20 mouse cellular contexts compared by ENCODE assay signal in genomic region chr3:89871339-89871914, GRCm38 (mm10). TPM values are rescaled to one million over a fixed set of nuclear protein-coding genes. Genes with fewer than 3 reads are reported as not detected.
A peak's percentile ranks its signal among the peaks of the same experiment; 100 is the strongest.
DNase-seq lines count a peak whose midpoint lies in the region; ATAC-seq and TF ChIP-seq lines count a peak whose summit lies in the region.
"Had no signal": no experiment of that assay in that cellular context is flagged by ENCODE, and none has a peak within 500 bp of the region (broad histone marks: within the 10 kb centered on the region; RNA-seq: fewer than 3 reads in every experiment).

No protein-coding gene starts in this region.

- 75% methylated on average over 8 of the region's 8 CpGs for WGBS in intestine, embryonic 15.5 days
- whole genome bisulfite sequencing in liver, embryonic 15.5 days (ENCODE audit: insufficient replicate concordance), result 41% methylated on average over 8 of the region's 8 CpGs

- peaks cover 4 to 43% of the 10 kb centered on the region in 2 experiments; a peak in 3 of 4 replicates for H3K4me1 ChIP-seq in CH12.LX (ENCODE audit: control insufficient read depth in 1 of 2, insufficient read depth in 2 of 2)
- H3K4me1 ChIP-seq in MEL (ENCODE audit: control insufficient read depth in 1 of 2, insufficient read depth in 2 of 2, low read length in 2 of 2), result peaks cover 9 to 32% of the 10 kb centered on the region in 2 experiments
- peaks cover 27% of the 10 kb centered on the region for H3K4me1 ChIP-seq in intestine, embryonic 15.5 days (replicated peaks)
- peaks cover 67% of the 10 kb centered on the region for H3K4me1 ChIP-seq in liver, embryonic 15.5 days (replicated peaks)

- TF ChIP-seq POLR2A in CH12.LX (IDR thresholded peaks at IDR 0.05; ENCODE audit: low read depth, low read length), result no peak
- TF ChIP-seq POLR2A in MEL (IDR thresholded peaks at IDR 0.05; ENCODE audit: control insufficient read depth in 1 of 2, insufficient read depth in 1 of 2, low read depth in 1 of 2, low read length in 2 of 2, poor library complexity in 1 of 2), result no peak

- TF ChIP-seq RAD21 in CH12.LX (IDR thresholded peaks at IDR 0.05; ENCODE audit: low read depth, low read length), result no peak
- TF ChIP-seq RAD21 in MEL (IDR thresholded peaks at IDR 0.05; ENCODE audit: low read depth, low read length), result no peak

- H3K27ac ChIP-seq in CH12.LX (ENCODE audit: insufficient read depth, low read depth) (peak overlapping the region; percentile 88), MEL (ENCODE audit: control insufficient read depth, low read depth, low read length) (peak overlapping the region; percentile 39)
- H3K27ac ChIP-seq in intestine, embryonic 15.5 days, result peak overlapping the region; percentile 82
- H3K27ac ChIP-seq in liver, embryonic 15.5 days (replicated peaks), result peak overlapping the region; percentile 91
- H3K27ac ChIP-seq: embryonic facial prominence, embryonic 12.5 days; forebrain, embryonic 10.5 days; heart, embryonic 10.5 days; macrophage; neural tube, embryonic 15.5 days had no signal

- DNase-seq in CH12.LX (ENCODE audit: extremely low read depth), result no peak
- DNase-seq in MEL (ENCODE audit: low read depth, low spot score), result peak; percentile 63
- no peak for DNase-seq in adrenal gland, postnatal 10 days
- no peak for DNase-seq in gastrocnemius, postnatal 36 days
- DNase-seq in adrenal gland, postnatal 14 days, result no peak
- DNase-seq in heart, adult 18-20 months, result no peak
- DNase-seq: cerebellum, adult 9-10 months; heart, postnatal 36 days; kidney, adult 8-10 months; midbrain, embryonic 14.5 days had no signal

- intact Hi-C loops in gastrocnemius, postnatal 36 days (cut with DNase I), result no loop called here

- no peak for TF ChIP-seq CTCF in CH12.LX (conservative IDR thresholded peaks at IDR 0.05 in 1 of 2, IDR thresholded peaks at IDR 0.05 in 1 of 2; ENCODE audit: low read depth in 2 of 2, low read length in 2 of 2)
- TF ChIP-seq CTCF in MEL (IDR thresholded peaks at IDR 0.05 in 2 of 3, conservative IDR thresholded peaks at IDR 0.05 in 1 of 3; ENCODE audit: control insufficient read depth in 1 of 3, insufficient read depth in 1 of 3, low read depth in 2 of 3, low read length in 3 of 3, poor library complexity in 1 of 3, severe bottlenecking in 1 of 3), result no peak

- dilution Hi-C loops in CH12.LX (cut with MboI; ENCODE audit: extremely low pct_ligation_motif_present, extremely low pct_unique_long_range_greater_than_20kb, low sequenced_read_pairs), result no loop called here

- peaks cover 7% of the 10 kb centered on the region for H3K9me3 ChIP-seq in CH12.LX (replicated peaks; ENCODE audit: low read length)
- H3K9me3 ChIP-seq in MEL (replicated peaks; ENCODE audit: insufficient read depth, low read length), result no peaks in the 10 kb centered on the region
- no peaks in the 10 kb centered on the region for H3K9me3 ChIP-seq in intestine, embryonic 15.5 days
- H3K9me3 ChIP-seq in liver, embryonic 15.5 days (replicated peaks), result no peaks in the 10 kb centered on the region
- H3K9me3 ChIP-seq: embryonic facial prominence, embryonic 12.5 days; G1E; heart, embryonic 10.5 days; neural tube, embryonic 15.5 days had no signal

- H3K4me3 ChIP-seq in CH12.LX (replicated peaks in 1 of 3; ENCODE audit: low read depth in 2 of 3, low read length in 2 of 3, poor library complexity in 1 of 3), result no peak overlapping the region
- no peak overlapping the region for H3K4me3 ChIP-seq in MEL (ENCODE audit: control insufficient read depth in 1 of 2, insufficient read depth in 1 of 2, low read depth in 2 of 2, low read length in 2 of 2)
- H3K4me3 ChIP-seq in intestine, embryonic 15.5 days (replicated peaks), result no peak overlapping the region
- H3K4me3 ChIP-seq in liver, embryonic 15.5 days (replicated peaks), result peak overlapping the region; percentile 17
- H3K4me3 ChIP-seq: embryonic facial prominence, embryonic 12.5 days; forebrain, embryonic 10.5 days; heart, embryonic 10.5 days; myocyte; neural tube, embryonic 15.5 days had no signal

- H3K9ac ChIP-seq in CH12.LX (ENCODE audit: insufficient read depth, low read depth), result no peak overlapping the region
- no peak overlapping the region for H3K9ac ChIP-seq in MEL (ENCODE audit: control insufficient read depth, low read depth, low read length, poor library complexity, severe bottlenecking)
- no peak overlapping the region for H3K9ac ChIP-seq in intestine, embryonic 15.5 days
- peak overlapping the region; percentile 30; the same call in 1 of the 2 replicates for H3K9ac ChIP-seq in liver, embryonic 15.5 days
- H3K9ac ChIP-seq: embryonic facial prominence, embryonic 12.5 days; neural tube, embryonic 15.5 days had no signal

- ATAC-seq in intestine, embryonic 15.5 days, result peak; percentile 25; the same call in 1 of the 2 replicates
- peak; percentile 91 for ATAC-seq in liver, embryonic 15.5 days (ENCODE audit: insufficient read depth)
- ATAC-seq: hindbrain, embryonic 16.5 days had no signal

- in situ Hi-C loops in CH12.LX (cut with MboI; ENCODE audit: low pct_ligation_motif_present, low pct_unique_long_range_greater_than_20kb, low sequenced_read_pairs), result loop anchor here (5.0 kb wide), 1 partner anchor 41 kb away; the partner anchor contains the start of gene Il6ra

- H3K4me2 ChIP-seq in CH12.LX (ENCODE audit: insufficient read depth, low read depth, poor library complexity, severe bottlenecking), result peak overlapping the region; percentile 78; the same call in 1 of the 2 replicates
- H3K4me2 ChIP-seq in intestine, embryonic 15.5 days (replicated peaks), result no peak overlapping the region
- peak overlapping the region; percentile 58 for H3K4me2 ChIP-seq in liver, embryonic 15.5 days
- H3K4me2 ChIP-seq: embryonic facial prominence, embryonic 12.5 days; neural tube, embryonic 15.5 days had no signal

- TF ChIP-seq EP300 in CH12.LX (IDR thresholded peaks at IDR 0.05; ENCODE audit: low read length), result no peak
- TF ChIP-seq EP300 in MEL (IDR thresholded peaks at IDR 0.05; ENCODE audit: low read depth in 1 of 2, low read length in 2 of 2), result peak; percentile 8 to 50; a peak in 2 of 4 replicates

- peaks cover 0 to 2% of the 10 kb centered on the region in 2 experiments for H3K36me3 ChIP-seq in CH12.LX (replicated peaks in 1 of 2; ENCODE audit: control insufficient read depth in 1 of 2, insufficient read depth in 1 of 2, low read length in 1 of 2)
- peaks cover 0 to 27% of the 10 kb centered on the region in 2 experiments; a peak in 2 of 4 replicates for H3K36me3 ChIP-seq in MEL (ENCODE audit: control insufficient read depth in 1 of 2, insufficient read depth in 2 of 2, low read length in 2 of 2)
- H3K36me3 ChIP-seq in intestine, embryonic 15.5 days, result no peaks in the 10 kb centered on the region
- peaks cover 13% of the 10 kb centered on the region; the same call in 1 of the 2 replicates for H3K36me3 ChIP-seq in liver, embryonic 15.5 days (replicated peaks)
- H3K36me3 ChIP-seq: embryonic facial prominence, embryonic 12.5 days; forebrain, embryonic 10.5 days; G1E; heart, embryonic 10.5 days; neural tube, embryonic 15.5 days had no signal

- no peaks in the 10 kb centered on the region for H3K79me2 ChIP-seq in CH12.LX (replicated peaks; ENCODE audit: control insufficient read depth, extremely low read depth, insufficient read depth, poor library complexity, severe bottlenecking)
- H3K79me2 ChIP-seq in MEL (ENCODE audit: control insufficient read depth, insufficient read depth, low read length, poor library complexity), result no peaks in the 10 kb centered on the region

- H3K27me3 ChIP-seq in CH12.LX (replicated peaks) (peaks cover 2% of the 10 kb centered on the region), MEL (ENCODE audit: control insufficient read depth in 1 of 2, insufficient read depth in 2 of 2, low read length in 2 of 2) (no peaks in the 10 kb centered on the region)
- H3K27me3 ChIP-seq in intestine, embryonic 15.5 days (replicated peaks), result no peaks in the 10 kb centered on the region
- no peaks in the 10 kb centered on the region for H3K27me3 ChIP-seq in liver, embryonic 15.5 days
- H3K27me3 ChIP-seq: embryonic facial prominence, embryonic 12.5 days; neural tube, embryonic 15.5 days had no signal

TF ChIP-seq in CH12.LX, 34 proteins besides CTCF, POLR2A, EP300 and RAD21 (continues in another document):
- no peak for TF ChIP-seq ELF1 (IDR thresholded peaks at IDR 0.05; ENCODE audit: low read depth, low read length)
- TF ChIP-seq TCF12 (IDR thresholded peaks at IDR 0.05; ENCODE audit: low read depth, low read length), result no peak
- 0 out of 2 replicates have a peak, but pooled peaks have one; percentile 4 for TF ChIP-seq MXI1 (IDR thresholded peaks at IDR 0.05; ENCODE audit: low read depth, low read length)

TF ChIP-seq in MEL, 35 proteins besides CTCF, POLR2A, EP300 and RAD21 (continues in another document):
- TF ChIP-seq CHD2 (IDR thresholded peaks at IDR 0.05; ENCODE audit: low read length), result no peak
- no peak for TF ChIP-seq ELF1 (IDR thresholded peaks at IDR 0.05; ENCODE audit: low read depth, low read length)
- no peak for TF ChIP-seq NELFE (IDR thresholded peaks at IDR 0.05; ENCODE audit: low read depth, low read length)
- peak; percentile 54; the same call in 1 of the 2 replicates for TF ChIP-seq RCOR1 (IDR thresholded peaks at IDR 0.05; ENCODE audit: low read depth, low read length)

RNA-seq across cellular contexts. Expression of gene She, which starts 40.3 kb away (rescaled TPM):
- not detected in 2 replicates for total RNA-seq in CH12.LX (2012; rRNA removed)
- not detected in 2 replicates for total RNA-seq in CH12.LX (2014; rRNA removed)
- polyA plus RNA-seq in CH12.LX (2012; ENCODE audit: insufficient read length, low read depth), result not detected in 2 replicates
- total RNA-seq in MEL (2012; rRNA removed), result 3.3 and 5.3 TPM in 2 replicates
- 1 to 10 TPM in 1 of 2 experiments, not detected in 1; 3.5 TPM for polyA plus RNA-seq in MEL (2012; ENCODE audit: insufficient read depth in 1 of 2, insufficient read length in 2 of 2, low read depth in 1 of 2, low replicate concordance in 2 of 2, missing spikeins in 1 of 2)
- 3.7 and 3.8 TPM in 2 replicates for polyA plus RNA-seq in intestine, embryonic 15.5 days (2015; fragmentation: Nextera tagmentation; extraction: Ambion mirVana)
- 0.93 and 1.2 TPM in 2 replicates for polyA plus RNA-seq in liver, embryonic 15.5 days (2015; fragmentation: Nextera tagmentation; extraction: Ambion mirVana)
- total RNA-seq in adrenal gland, postnatal 10 days (2021), result 10 to 100 TPM; 14.9 to 17.5 TPM
- 1 to 10 TPM; 3.7 to 4.6 TPM for total RNA-seq in gastrocnemius, postnatal 36 days (2021)
- 11.7 and 14.1 TPM in 2 replicates for total RNA-seq in adrenal gland, postnatal 14 days (2021)
- 10 to 100 TPM; 10.0 to 10.5 TPM for total RNA-seq in heart, adult 18-20 months (2021)
- total RNA-seq: G1E had no signal
- polyA plus RNA-seq: G1E, macrophage, myocyte had no signal

RNA-seq across cellular contexts. Expression of gene Il6ra, which starts 41.6 kb away (rescaled TPM):
- 1.4 and 2.2 TPM in 2 replicates for total RNA-seq in CH12.LX (2012; rRNA removed)
- 1.4 and 1.6 TPM in 2 replicates for total RNA-seq in CH12.LX (2014; rRNA removed)
- polyA plus RNA-seq in CH12.LX (2012; ENCODE audit: insufficient read length, low read depth), result 4.4 and 4.8 TPM in 2 replicates
- total RNA-seq in MEL (2012; rRNA removed), result 0.13 and 0.15 TPM in 2 replicates
- polyA plus RNA-seq in MEL (2012; ENCODE audit: insufficient read depth in 1 of 2, insufficient read length in 2 of 2, low read depth in 1 of 2, low replicate concordance in 2 of 2, missing spikeins in 1 of 2), result 1 to 10 TPM in 1 of 2 experiments, not detected in 1; 3.4 TPM
- polyA plus RNA-seq in intestine, embryonic 15.5 days (2015; fragmentation: Nextera tagmentation; extraction: Ambion mirVana), result 2.3 and 2.8 TPM in 2 replicates
- 5.3 and 6.3 TPM in 2 replicates for polyA plus RNA-seq in liver, embryonic 15.5 days (2015; fragmentation: Nextera tagmentation; extraction: Ambion mirVana)
- 10 to 100 TPM in 1 of 2 experiments, 1 to 10 TPM in 1; 7.2 to 17.2 TPM for total RNA-seq in adrenal gland, postnatal 10 days (2021)
- total RNA-seq in gastrocnemius, postnatal 36 days (2021), result 1 to 10 TPM; 4.4 to 4.8 TPM
- 11.3 and 11.5 TPM in 2 replicates for total RNA-seq in adrenal gland, postnatal 14 days (2021)
- total RNA-seq in heart, adult 18-20 months (2021), result 1 to 10 TPM; 4.2 to 5.6 TPM
- polyA plus RNA-seq: G1E had no signal

Comparison
In these comparisons a context has a peak if more than half of its experiments do, and no peak if none do; other contexts are left out.
1. H3K27ac ChIP-seq: peak in every context shown above with its lines; median percentile 91 in liver, embryonic 15.5 days; 88 in CH12.LX; 82 in intestine, embryonic 15.5 days; 39 in MEL.
2. Of the 35 proteins assayed by ChIP-seq in both MEL and CH12.LX: peak only in MEL: BHLHE40, EP300, MAZ, RCOR1, TBP, USF1 and 1 more; only in CH12.LX: MXI1; in both: none; in neither: 27.